Mouse (Mus musculus) bone marrow, adult 2 months (tissue): ENCODE measurements at regions not wholly inside any gene's neighbourhood (a gene's known extent, or its start where the extent isn't known, plus 50 kb on each side); places are given as distances from the start of the nearest gene placed in this dataset.

Experiments
- H3K27ac ChIP-seq: fragments of 200-500 bp; 2 replicates; pipeline ENCODE4 v1.5.1; 2012; ENCODE audit warnings: low read depth, mild to moderate bottlenecking, control low read depth, inconsistent platforms, low read length; ENCODE audit not compliant: control insufficient read depth, poor library complexity, insufficient read depth
- H3K4me1 ChIP-seq: fragments of 200-500 bp; 2 replicates; pipeline ENCODE4 v1.6.1; 2011; ENCODE audit warnings: low read length; ENCODE audit not compliant: control insufficient read depth, insufficient read depth
- H3K4me3 ChIP-seq: fragments of 200-500 bp; replicated peaks from 2 replicates; pipeline ENCODE3; 2011; ENCODE audit warnings: mild to moderate bottlenecking, low read depth, low read length, control low read depth; ENCODE audit not compliant: control insufficient read depth
- CTCF ChIP-seq: fragments of 200-500 bp; IDR thresholded peaks from 2 replicates; pipeline ENCODE4 v1.5.1; 2011; ENCODE audit warnings: low read length, control low read depth; ENCODE audit not compliant: control insufficient read depth, insufficient read depth
- POLR2A ChIP-seq: fragments of 200-500 bp; IDR thresholded peaks from 2 replicates; pipeline ENCODE4 v1.6.1; 2011; ENCODE audit warnings: low read depth, mild to moderate bottlenecking, control low read depth, low read length, borderline replicate concordance; ENCODE audit not compliant: control insufficient read depth
- WGBS: fragments of 180-500 bp; shearing (Covaris S2); methylation state at CpG from one replicate; pipeline ENCODE4 v1.1.7; 2018; 5-methylcytosine and 5-hydroxymethylcytosine counted together

GRCm38 (mm10) chr6:89072569-89072968 lies 170.5 kb downstream of the Tpra1 start:
- Histone ChIP-seq H3K4me3 (no peak overlapping the region), H3K4me1 (no peaks in the 10 kb centered on the region), H3K27ac (no peak overlapping the region)
- 68% methylated on average over 2 of the region's 2 CpGs for WGBS
- no peak for TF ChIP-seq POLR2A

GRCm38 (mm10) chr6:89081624-89082300 lies 179.7 kb downstream of the Tpra1 start:
- no peak overlapping the region for H3K4me3 ChIP-seq
- H3K4me1 ChIP-seq, result no peaks in the 10 kb centered on the region
- WGBS, result 55% methylated on average over 6 of the region's 6 CpGs
- H3K27ac ChIP-seq, result no peak overlapping the region
- no peak for TF ChIP-seq CTCF
- no peak for TF ChIP-seq POLR2A

- 91% methylated on average over 3 of the region's 3 CpGs for WGBS
- H3K27ac ChIP-seq, result no peak overlapping the region
- H3K4me1 ChIP-seq, result no peaks in the 10 kb centered on the region
- H3K4me3 ChIP-seq, result no peak overlapping the region
- no peak for TF ChIP-seq CTCF
- TF ChIP-seq POLR2A, result no peak
Measured at GRCm38 (mm10) chr6:89084437-89084836, 182.4 kb downstream of the Tpra1 start.

- H3K4me3 ChIP-seq, result no peak overlapping the region
- H3K4me1 ChIP-seq, result no peaks in the 10 kb centered on the region
- WGBS, result 69% methylated on average over 6 of the region's 6 CpGs
- no peak overlapping the region for H3K27ac ChIP-seq
- TF ChIP-seq CTCF (no peak), POLR2A (no peak)
Measured at GRCm38 (mm10) chr6:89085151-89085550, 183.1 kb downstream of the Tpra1 start.

- 67% methylated on average over 4 of the region's 4 CpGs for whole genome bisulfite sequencing
- TF ChIP-seq POLR2A (no peak), CTCF (no peak)
- Histone ChIP-seq H3K27ac (no peak overlapping the region), H3K4me1 (no peaks in the 10 kb centered on the region), H3K4me3 (no peak overlapping the region)
Measured at GRCm38 (mm10) chr6:89087620-89088019, 185.6 kb downstream of the Tpra1 start.

- no peak overlapping the region for H3K4me3 ChIP-seq
- no peaks in the 10 kb centered on the region for H3K4me1 ChIP-seq
- H3K27ac ChIP-seq, result no peak overlapping the region
- WGBS, result 83% methylated on average over 5 of the region's 5 CpGs
- TF ChIP-seq CTCF, result no peak
Measured at GRCm38 (mm10) chr6:89090096-89090495, 188.0 kb downstream of the Tpra1 start.

- no peak for TF ChIP-seq POLR2A
- Histone ChIP-seq H3K27ac (no peak overlapping the region), H3K4me1 (no peaks in the 10 kb centered on the region), H3K4me3 (no peak overlapping the region)
- 91% methylated on average over 14 of the region's 14 CpGs for WGBS
Measured at GRCm38 (mm10) chr6:89095911-89096310, 193.9 kb downstream of the Tpra1 start.

GRCm38 (mm10) chr6:89097531-89097930 lies 195.5 kb downstream of the Tpra1 start:
- Histone ChIP-seq H3K4me1 (no peaks in the 10 kb centered on the region), H3K4me3 (no peak overlapping the region), H3K27ac (no peak overlapping the region)
- WGBS, result 81% methylated on average over 8 of the region's 8 CpGs
- TF ChIP-seq CTCF (no peak), POLR2A (no peak)

- H3K27ac ChIP-seq, result no peak overlapping the region
- WGBS, result 54% methylated on average over 1 of the region's 1 CpGs
- no peaks in the 10 kb centered on the region for H3K4me1 ChIP-seq
- no peak overlapping the region for H3K4me3 ChIP-seq
- TF ChIP-seq POLR2A (no peak), CTCF (no peak)
Measured at GRCm38 (mm10) chr6:89119241-89119640, 217.2 kb downstream of the Tpra1 start.
